Mouse (Mus musculus) stomach, embryonic 14.5 days (tissue): ENCODE results near the gene Phactr2. TPM values are rescaled to one million over a fixed set of nuclear protein-coding genes. Genes with fewer than 3 reads are reported as not detected.
A peak's percentile ranks its signal among the peaks of the same experiment; 100 is the strongest.

ENCODE experiments used
- ATAC-seq: fragments of 200-750 bp; cut with Nextera tagmentation; 2 replicates; pipeline ENCODE4 v1.8.0; 2017; ENCODE audit warnings: low read depth, moderate TSS enrichment; ENCODE audit not compliant: insufficient number of reproducible peaks, insufficient read depth, low FRiP score
- H3K27ac ChIP-seq: fragments of 300-500 bp; sonication (generic); 2 replicates; pipeline ENCODE4 v1.5.1; 2014; ENCODE audit warnings: mild to moderate bottlenecking, low read length, moderate library complexity, mixed read lengths
- H3K27me3 ChIP-seq: fragments of 300-500 bp; sonication (generic); 2 replicates; pipeline ENCODE4 v1.6.1; 2014; ENCODE audit warnings: low read length, control low read depth, mixed read lengths; ENCODE audit not compliant: control insufficient read depth, insufficient read depth
- H3K36me3 ChIP-seq: fragments of 300-500 bp; sonication (generic); 2 replicates; pipeline ENCODE4 v1.6.1; 2014; ENCODE audit warnings: mild to moderate bottlenecking, control low read depth, low read length, moderate library complexity, mixed read lengths; ENCODE audit not compliant: control insufficient read depth, insufficient read depth
- H3K4me1 ChIP-seq: fragments of 300-500 bp; sonication (generic); 2 replicates; pipeline ENCODE4 v1.6.1; 2014; ENCODE audit warnings: low read length, control low read depth, mixed read lengths; ENCODE audit not compliant: control insufficient read depth, insufficient read depth
- H3K4me2 ChIP-seq: fragments of 300-500 bp; sonication (generic); replicated peaks from 2 replicates; pipeline ENCODE4 v1.6.1; 2014; ENCODE audit warnings: low read depth, low read length, control low read depth
- H3K4me3 ChIP-seq: fragments of 300-500 bp; sonication (generic); 2 replicates; pipeline ENCODE4 v1.5.1; 2014; ENCODE audit warnings: low read depth, low read length, control low read depth
- H3K9ac ChIP-seq: fragments of 300-500 bp; sonication (generic); replicated peaks from 2 replicates; pipeline ENCODE4 v1.6.1; 2014; ENCODE audit warnings: low read depth, mild to moderate bottlenecking, control low read depth, low read length, moderate library complexity, mixed read lengths
- H3K9me3 ChIP-seq: fragments of 300-500 bp; sonication (generic); 2 replicates; pipeline ENCODE4 v1.6.1; 2016; ENCODE audit warnings: low read depth, low read length, control low read depth; ENCODE audit not compliant: control insufficient read depth
- WGBS: fragments of 180-500 bp; shearing (Covaris S2); extraction: QIAGEN DNeasy Blood & Tissue Kit; methylation state at CpG from one replicate; pipeline ENCODE4 v1.1.7; 2014; 5-methylcytosine and 5-hydroxymethylcytosine counted together
- polyA plus RNA-seq: library from polyadenylated mRNA; unstranded; fragments of >200 nt; fragmentation: Nextera tagmentation; extraction: Ambion mirVana; gene quantifications from 2 replicates; pipeline ENCODE4 v1.2.1, GENCODE M21; 2014

Phactr2 gene
- polyA plus RNA-seq, 1 experiment from 2014 or later, result 48.8 TPM

GRCm38 (mm10) chr10:13259251-13259650 lies 215.0 kb downstream of the Phactr2 start:
- H3K27me3 ChIP-seq, result no peaks in the 10 kb centered on the region
- H3K4me3 ChIP-seq, result no peak overlapping the region
- 52% methylated on average over 3 of the region's 3 CpGs for WGBS
- H3K4me2 ChIP-seq, result no peak overlapping the region
- no peaks in the 10 kb centered on the region for H3K9me3 ChIP-seq
- H3K36me3 ChIP-seq, result no peaks in the 10 kb centered on the region
- H3K4me1 ChIP-seq, result 0 out of 2 replicates have a peak, but pooled peaks cover 3% of the 10 kb centered on the region
- ATAC-seq, result peak; percentile 65
- no peak overlapping the region for H3K9ac ChIP-seq
- H3K27ac ChIP-seq, result no peak overlapping the region

DNA sequence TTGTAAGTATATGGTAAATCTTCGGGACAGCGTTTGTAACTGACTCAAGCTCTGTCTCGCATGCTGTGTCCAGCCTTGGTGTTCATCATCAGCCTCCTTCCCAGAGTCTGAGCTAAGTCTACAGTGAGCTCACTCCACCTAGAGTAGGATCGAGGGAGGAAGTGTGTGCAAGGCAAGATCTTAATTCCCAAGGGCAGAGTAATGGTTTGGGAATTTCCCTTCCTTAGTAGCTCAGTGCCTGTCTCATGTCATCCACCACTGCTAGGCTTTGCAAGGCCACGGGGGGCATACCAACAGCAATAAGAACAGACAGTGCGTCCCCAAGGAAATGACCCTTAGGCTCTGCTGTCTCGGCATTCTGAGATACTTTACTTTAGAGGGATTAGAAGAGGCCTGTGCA lies 218.0 kb downstream of the Phactr2 start:
- 0 out of 2 replicates have a peak, but pooled peaks cover 3% of the 10 kb centered on the region for H3K4me1 ChIP-seq
- H3K9ac ChIP-seq, result no peak overlapping the region
- ATAC-seq, result no peak
- H3K36me3 ChIP-seq, result peaks cover 9% of the 10 kb centered on the region
- H3K4me2 ChIP-seq, result no peak overlapping the region
- H3K4me3 ChIP-seq, result no peak overlapping the region
- H3K27ac ChIP-seq, result no peak overlapping the region
- H3K9me3 ChIP-seq, result no peaks in the 10 kb centered on the region
- H3K27me3 ChIP-seq, result no peaks in the 10 kb centered on the region
- 63% methylated on average over 7 of the region's 7 CpGs for WGBS

DNA sequence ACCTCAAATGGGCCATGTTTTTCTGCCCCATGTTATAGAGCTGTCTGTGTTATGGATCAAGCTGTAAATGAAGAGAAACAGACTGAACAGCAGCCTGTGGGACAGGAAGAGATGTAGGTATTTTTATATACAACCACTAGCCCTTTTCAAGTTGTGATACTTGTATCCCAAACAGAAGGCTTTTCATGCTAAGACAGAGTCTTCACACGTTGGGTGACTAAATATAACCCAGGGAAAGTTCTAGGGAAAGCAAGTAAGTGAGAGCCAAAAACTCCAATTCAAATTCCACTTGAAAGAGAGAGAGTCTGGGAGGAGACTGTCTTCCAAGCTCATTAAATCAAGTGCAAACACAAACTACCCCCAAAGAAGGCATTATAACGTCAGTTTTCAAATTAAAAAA lies 223.9 kb downstream of the Phactr2 start:
- H3K9me3 ChIP-seq, result no peaks in the 10 kb centered on the region

GRCm38 (mm10) chr10:13249126-13249525 lies 225.1 kb downstream of the Phactr2 start:
- no peaks in the 10 kb centered on the region for H3K9me3 ChIP-seq
- WGBS, result 95% methylated on average over 8 of the region's 8 CpGs
- no peak overlapping the region for H3K4me2 ChIP-seq
- ATAC-seq, result no peak
- H3K27me3 ChIP-seq, result no peaks in the 10 kb centered on the region
- 0 out of 2 replicates have a peak, but pooled peaks cover 4% of the 10 kb centered on the region for H3K4me1 ChIP-seq
- H3K36me3 ChIP-seq, result peaks cover 21% of the 10 kb centered on the region
- no peak overlapping the region for H3K27ac ChIP-seq
- no peak overlapping the region for H3K4me3 ChIP-seq
- no peak overlapping the region for H3K9ac ChIP-seq

More for the DNA sequence above, 223.9 kb downstream of the Phactr2 start:
- Histone ChIP-seq H3K4me1 (0 out of 2 replicates have a peak, but pooled peaks cover 3% of the 10 kb centered on the region), H3K9ac (no peak overlapping the region), H3K36me3 (peaks cover 17% of the 10 kb centered on the region), H3K27ac (no peak overlapping the region), H3K4me2 (no peak overlapping the region), H3K4me3 (no peak overlapping the region), H3K27me3 (no peaks in the 10 kb centered on the region)
- 50% methylated on average over 2 of the region's 2 CpGs for WGBS
- no peak for ATAC-seq

- no peaks in the 10 kb centered on the region for H3K27me3 ChIP-seq
- ATAC-seq, result 0 out of 2 replicates have a peak, but pooled peaks have one; percentile 61
- 29% methylated on average over 6 of the region's 6 CpGs for WGBS
- H3K4me3 ChIP-seq, result no peak overlapping the region
- no peaks in the 10 kb centered on the region for H3K9me3 ChIP-seq
- no peak overlapping the region for H3K4me2 ChIP-seq
- H3K9ac ChIP-seq, result no peak overlapping the region
- H3K4me1 ChIP-seq, result 0 out of 2 replicates have a peak, but pooled peaks cover 4% of the 10 kb centered on the region
- peaks cover 12% of the 10 kb centered on the region; the same call in 1 of the 2 replicates for H3K36me3 ChIP-seq
- H3K27ac ChIP-seq, result no peak overlapping the region
Observed at GRCm38 (mm10) chr10:13245714-13246113, 228.5 kb downstream of the Phactr2 start.

DNA sequence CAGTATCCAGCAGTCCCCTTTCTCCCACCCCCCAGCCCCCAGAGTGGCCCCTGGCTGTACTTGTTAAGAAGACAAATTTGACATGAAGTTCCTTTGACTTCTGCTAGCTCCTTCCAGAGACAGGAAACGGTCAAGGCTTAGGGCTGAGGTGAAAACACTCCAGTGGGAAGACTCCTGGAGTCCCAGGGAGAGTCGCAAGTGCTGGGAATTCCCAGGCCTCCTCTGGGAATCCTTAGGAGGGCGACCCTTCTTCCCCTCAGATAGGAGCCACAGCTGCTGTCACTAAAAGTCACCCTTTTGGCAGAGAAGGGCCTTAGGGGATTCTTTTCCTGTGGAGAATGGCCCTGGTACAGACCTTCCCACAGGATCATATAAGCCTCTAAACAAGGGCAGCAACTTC lies 230.0 kb downstream of the Phactr2 start:
- WGBS, result 45% methylated on average over 3 of the region's 3 CpGs
- peaks cover 12% of the 10 kb centered on the region; the same call in 1 of the 2 replicates for H3K36me3 ChIP-seq

GRCm38 (mm10) chr10:13240431-13240830 lies 233.8 kb downstream of the Phactr2 start:
- Histone ChIP-seq H3K4me3 (no peak overlapping the region), H3K9ac (no peak overlapping the region), H3K4me1 (0 out of 2 replicates have a peak, but pooled peaks cover 3% of the 10 kb centered on the region), H3K4me2 (no peak overlapping the region), H3K27ac (no peak overlapping the region; the same call in 1 of the 2 replicates), H3K9me3 (no peaks in the 10 kb centered on the region), H3K36me3 (peaks cover 10% of the 10 kb centered on the region; the same call in 1 of the 2 replicates), H3K27me3 (no peaks in the 10 kb centered on the region)
- 0 out of 2 replicates have a peak, but pooled peaks have one; percentile 56 for ATAC-seq
- 34% methylated on average over 4 of the region's 4 CpGs for WGBS

More for the DNA sequence above, 230.0 kb downstream of the Phactr2 start:
- Histone ChIP-seq H3K4me2 (no peak overlapping the region), H3K27ac (no peak overlapping the region), H3K9me3 (no peaks in the 10 kb centered on the region), H3K27me3 (no peaks in the 10 kb centered on the region), H3K4me3 (no peak overlapping the region), H3K4me1 (0 out of 2 replicates have a peak, but pooled peaks cover 4% of the 10 kb centered on the region), H3K9ac (no peak overlapping the region)
- no peak for ATAC-seq

DNA sequence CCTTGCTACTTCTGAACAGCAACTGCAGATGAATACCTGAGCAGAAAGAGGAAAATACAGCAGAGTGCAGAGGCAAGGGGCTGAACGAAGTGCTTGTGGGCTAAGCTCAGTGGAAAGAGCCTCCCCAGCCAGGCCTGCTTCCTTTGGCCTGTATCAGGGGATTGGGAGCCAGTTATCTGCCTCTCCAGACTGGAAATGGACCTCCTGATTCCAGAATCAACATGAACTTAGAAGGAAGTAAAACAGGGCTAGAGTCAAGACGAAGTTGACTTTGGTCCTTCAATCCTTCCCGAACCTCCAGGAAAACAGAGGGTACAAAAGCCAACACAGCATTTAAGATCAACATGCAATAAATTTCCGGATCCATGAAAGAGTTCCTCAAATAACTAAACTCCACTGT lies 236.0 kb downstream of the Phactr2 start:
- no peaks in the 10 kb centered on the region for H3K4me1 ChIP-seq
- H3K4me3 ChIP-seq, result no peak overlapping the region
- 89% methylated on average over 4 of the region's 4 CpGs for WGBS
- no peak overlapping the region for H3K27ac ChIP-seq
- H3K27me3 ChIP-seq, result no peaks in the 10 kb centered on the region
- peaks cover 4% of the 10 kb centered on the region; the same call in 1 of the 2 replicates for H3K36me3 ChIP-seq
- ATAC-seq, result no peak
- H3K9me3 ChIP-seq, result no peaks in the 10 kb centered on the region
- H3K4me2 ChIP-seq, result no peak overlapping the region
- H3K9ac ChIP-seq, result no peak overlapping the region

GRCm38 (mm10) chr10:13236866-13237265 lies 237.3 kb downstream of the Phactr2 start:
- Histone ChIP-seq H3K36me3 (peaks cover 4% of the 10 kb centered on the region; the same call in 1 of the 2 replicates), H3K4me3 (no peak overlapping the region), H3K27ac (no peak overlapping the region), H3K9me3 (no peaks in the 10 kb centered on the region), H3K4me2 (no peak overlapping the region), H3K9ac (no peak overlapping the region), H3K4me1 (no peaks in the 10 kb centered on the region), H3K27me3 (no peaks in the 10 kb centered on the region)
- WGBS, result 82% methylated on average over 5 of the region's 5 CpGs
- no peak for ATAC-seq
